Mouse (Mus musculus): ENCODE results near the gene Gstp3.
"Not testable (repeated sequence)": the region's sequence is repeated elsewhere in the genome, so short reads cannot be mapped to it uniquely, and the experiment has no call there.

The Gstp3 gene

GRCm38 (mm10) chr19:4063357-4063756 lies 4.0 kb upstream of the Gstp3 start:
- not testable (repeated sequence) for DNase-seq (ENCODE audit: low spot score in 2 of 2)

- no peak for DNase-seq (ENCODE audit: low spot score in 2 of 2)
Measured at GRCm38 (mm10) chr19:4060899-4061465, 1.6 kb upstream of the Gstp3 start.

- DNase-seq (ENCODE audit: low spot score in 2 of 2): not testable (repeated sequence)
Measured at GRCm38 (mm10) chr19:4060044-4060898, 902 bp upstream of the Gstp3 start.

- no peak for DNase-seq (ENCODE audit: low spot score in 2 of 2)
Measured at GRCm38 (mm10) chr19:4058581-4058980, 788 bp downstream of the Gstp3 start.

- no peak for DNase-seq (ENCODE audit: low spot score in 2 of 2)
Measured at GRCm38 (mm10) chr19:4057962-4058361, 1.4 kb downstream of the Gstp3 start.

GRCm38 (mm10) chr19:4057389-4057788 lies 2.0 kb downstream of the Gstp3 start:
- no peak for DNase-seq (ENCODE audit: low spot score in 2 of 2)

GRCm38 (mm10) chr19:4056727-4057126 lies 2.6 kb downstream of the Gstp3 start:
- DNase-seq (ENCODE audit: low spot score in 2 of 2): no peak

GRCm38 (mm10) chr19:4055947-4056693 lies 3.2 kb downstream of the Gstp3 start:
- no peak for DNase-seq (ENCODE audit: low spot score in 2 of 2)

- no peak for DNase-seq (ENCODE audit: low spot score in 2 of 2)
Measured at GRCm38 (mm10) chr19:4055216-4055946, 4.0 kb downstream of the Gstp3 start.

GRCm38 (mm10) chr19:4054613-4055012 lies 4.8 kb downstream of the Gstp3 start:
- no peak for DNase-seq (ENCODE audit: low spot score in 2 of 2)

- DNase-seq (ENCODE audit: low spot score in 2 of 2): no peak
Measured at GRCm38 (mm10) chr19:4052516-4053030, 6.8 kb downstream of the Gstp3 start.

- DNase-seq (ENCODE audit: low spot score in 2 of 2): peak; percentile 37 to 44
Measured at GRCm38 (mm10) chr19:4051741-4052515, 7.4 kb downstream of the Gstp3 start.

- no peak for DNase-seq (ENCODE audit: low spot score in 2 of 2)
Measured at GRCm38 (mm10) chr19:4051016-4051415, 8.4 kb downstream of the Gstp3 start.

- DNase-seq (ENCODE audit: low spot score in 2 of 2): not testable (repeated sequence)
Measured at GRCm38 (mm10) chr19:4049069-4049468, 10.3 kb downstream of the Gstp3 start.

GRCm38 (mm10) chr19:4047859-4048258 lies 11.5 kb downstream of the Gstp3 start:
- peak; percentile 59 to 74 for DNase-seq (ENCODE audit: low spot score in 2 of 2)

GRCm38 (mm10) chr19:4046866-4047254 lies 12.5 kb downstream of the Gstp3 start:
- no peak for DNase-seq (ENCODE audit: low spot score in 2 of 2)

- DNase-seq (ENCODE audit: low spot score in 2 of 2): peak; percentile 69 to 85
Measured at GRCm38 (mm10) chr19:4045966-4046865, 13.2 kb downstream of the Gstp3 start, which contains the start of gene Gstp2. Gene Gstp2, minus strand, starts transcription at chr19:4046023.

- DNase-seq (ENCODE audit: low spot score in 2 of 2): not testable (repeated sequence)
Measured at GRCm38 (mm10) chr19:4044109-4044508, 15.3 kb downstream of the Gstp3 start.

- DNase-seq (ENCODE audit: low spot score in 2 of 2): no peak
Measured at GRCm38 (mm10) chr19:4042124-4042523, 17.2 kb downstream of the Gstp3 start.

- not testable (repeated sequence) for DNase-seq (ENCODE audit: low spot score in 2 of 2)
Measured at GRCm38 (mm10) chr19:4041500-4041899, 17.9 kb downstream of the Gstp3 start.
